Comparison of ENCODE assay signal across 11 mouse cellular contexts in genomic region chr3:152155296-152155948, GRCm38 (mm10). TPM values are rescaled to one million over a fixed set of nuclear protein-coding genes. Genes with fewer than 3 reads are reported as not detected.
DNase-seq lines count a peak whose midpoint lies in the region; ATAC-seq lines count a peak whose summit lies in the region.
"Had no signal": no experiment of that assay in that cellular context is flagged by ENCODE, and none has a peak within 500 bp of the region (broad histone marks: within the 10 kb centered on the region; RNA-seq: fewer than 3 reads in every experiment).

No protein-coding gene starts in this region.

- no peak overlapping the region for H3K9ac ChIP-seq in midbrain, embryonic 14.5 days (replicated peaks; ENCODE audit: low read length)
- no peak overlapping the region for H3K9ac ChIP-seq in midbrain, embryonic 15.5 days

- H3K4me3 ChIP-seq in midbrain, embryonic 14.5 days (replicated peaks; ENCODE audit: low read depth, low read length) = no peak overlapping the region
- H3K4me3 ChIP-seq in midbrain, embryonic 15.5 days = no peak overlapping the region

- no peak overlapping the region; the same call in 1 of the 2 replicates for H3K4me2 ChIP-seq in midbrain, embryonic 14.5 days (ENCODE audit: low read length)
- H3K4me2 ChIP-seq in midbrain, embryonic 15.5 days = no peak overlapping the region

- no peaks in the 10 kb centered on the region for H3K27me3 ChIP-seq in midbrain, embryonic 14.5 days (ENCODE audit: control insufficient read depth, insufficient read depth, low read length)
- 0 out of 2 replicates have a peak, but pooled peaks cover under 1% of the 10 kb centered on the region for H3K27me3 ChIP-seq in midbrain, embryonic 15.5 days (replicated peaks)

- intact Hi-C loops in left cerebral cortex, postnatal 10 days (cut with DNase I) = no loop called here

- 48% methylated on average over 11 of the region's 11 CpGs for WGBS in midbrain, embryonic 14.5 days
- WGBS in midbrain, embryonic 15.5 days = 45% methylated on average over 11 of the region's 11 CpGs

- no peak overlapping the region for H3K27ac ChIP-seq in midbrain, embryonic 14.5 days (replicated peaks; ENCODE audit: low read depth, low read length)
- no peak overlapping the region for H3K27ac ChIP-seq in midbrain, embryonic 15.5 days

- H3K9me3 ChIP-seq in midbrain, embryonic 14.5 days (ENCODE audit: control insufficient read depth, low read length) = no peaks in the 10 kb centered on the region
- H3K9me3 ChIP-seq in midbrain, embryonic 15.5 days = no peaks in the 10 kb centered on the region

- H3K4me1 ChIP-seq in midbrain, embryonic 14.5 days (ENCODE audit: control insufficient read depth, insufficient read depth, low read length) = no peaks in the 10 kb centered on the region
- no peaks in the 10 kb centered on the region for H3K4me1 ChIP-seq in midbrain, embryonic 15.5 days

- DNase-seq in frontal cortex, postnatal 10 days (ENCODE audit: low spot score in 2 of 2) = no peak
- peak; percentile 13 for DNase-seq in midbrain, embryonic 14.5 days
- DNase-seq in left cerebral cortex, postnatal 10 days (ENCODE audit: extremely low spot score in 1 of 2, low spot score in 2 of 2) = peak; percentile 44 to 47
- DNase-seq in right cerebral cortex, postnatal 4 days = peak; percentile 34
- DNase-seq in gastrocnemius, postnatal 4 days (ENCODE audit: low spot score in 2 of 2) = no peak
- DNase-seq: adrenal gland, postnatal 36 days; cerebellum, adult 2 months; kidney, postnatal 14 days had no signal

- H3K36me3 ChIP-seq in midbrain, embryonic 14.5 days (ENCODE audit: control insufficient read depth, insufficient read depth, low read length) = no peaks in the 10 kb centered on the region
- no peaks in the 10 kb centered on the region for H3K36me3 ChIP-seq in midbrain, embryonic 15.5 days (replicated peaks)

- ATAC-seq in frontal cortex, adult (ENCODE audit: low TSS enrichment) = peak; percentile 83
- no peak for ATAC-seq in midbrain, embryonic 14.5 days (ENCODE audit: low FRiP score, low TSS enrichment)
- ATAC-seq in midbrain, embryonic 15.5 days (replicated peaks) = no peak
- no peak for ATAC-seq in erythroblast, adult 5-6 weeks (replicated peaks; ENCODE audit: low FRiP score, poor library complexity, severe bottlenecking)

RNA-seq across cellular contexts. Expression of gene Gipc2, which starts 10.6 kb away (rescaled TPM):
- polyA plus RNA-seq in midbrain, embryonic 14.5 days (2014; fragmentation: Nextera tagmentation; extraction: Ambion mirVana) = 9.3 and 11.5 TPM in 2 replicates
- polyA plus RNA-seq in midbrain, embryonic 15.5 days (2015; fragmentation: Nextera tagmentation; extraction: Ambion mirVana) = 7.8 and 12.3 TPM in 2 replicates
- 1 to 10 TPM; 3.6 to 4.0 TPM for total RNA-seq in left cerebral cortex, postnatal 10 days (2021)
- total RNA-seq in erythroblast, adult 5-6 weeks (2015; ENCODE audit: low replicate concordance) = not detected in 2 replicates
- 2.4 and 4.7 TPM in 2 replicates for total RNA-seq in erythroblast, adult 5-6 weeks (2017; ENCODE audit: low replicate concordance)
- 1 to 10 TPM in 1 of 2 experiments, under 1 TPM in 1; 0.86 to 1.4 TPM for total RNA-seq in gastrocnemius, postnatal 4 days (2021)

RNA-seq across cellular contexts. Expression of gene Dnajb4, which starts 54.7 kb away (rescaled TPM):
- polyA plus RNA-seq in midbrain, embryonic 14.5 days (2014; fragmentation: Nextera tagmentation; extraction: Ambion mirVana) = 39.5 and 41.3 TPM in 2 replicates
- 40.0 and 41.0 TPM in 2 replicates for polyA plus RNA-seq in midbrain, embryonic 15.5 days (2015; fragmentation: Nextera tagmentation; extraction: Ambion mirVana)
- 10 to 100 TPM; 47.4 to 51.2 TPM for total RNA-seq in left cerebral cortex, postnatal 10 days (2021)
- 166 and 217 TPM in 2 replicates for total RNA-seq in erythroblast, adult 5-6 weeks (2015; ENCODE audit: low replicate concordance)
- 316 and 353 TPM in 2 replicates for total RNA-seq in erythroblast, adult 5-6 weeks (2017; ENCODE audit: low replicate concordance)
- 10 to 100 TPM; 65.3 to 87.7 TPM for total RNA-seq in gastrocnemius, postnatal 4 days (2021)

RNA-seq across cellular contexts. Expression of gene Fubp1, which starts 54.8 kb away (rescaled TPM):
- 219 and 279 TPM in 2 replicates for polyA plus RNA-seq in midbrain, embryonic 14.5 days (2014; fragmentation: Nextera tagmentation; extraction: Ambion mirVana)
- polyA plus RNA-seq in midbrain, embryonic 15.5 days (2015; fragmentation: Nextera tagmentation; extraction: Ambion mirVana) = 227 and 232 TPM in 2 replicates
- total RNA-seq in left cerebral cortex, postnatal 10 days (2021) = 100 to 1,000 TPM; 125 to 129 TPM
- 48.9 and 97.6 TPM in 2 replicates for total RNA-seq in erythroblast, adult 5-6 weeks (2015; ENCODE audit: low replicate concordance)
- total RNA-seq in erythroblast, adult 5-6 weeks (2017; ENCODE audit: low replicate concordance) = 108 and 142 TPM in 2 replicates
- total RNA-seq in gastrocnemius, postnatal 4 days (2021) = 100 to 1,000 TPM; 105 to 116 TPM

Comparison
In these comparisons a context has a peak if more than half of its experiments do, and no peak if none do; other contexts are left out.
1. DNase-seq: peak in midbrain, embryonic 14.5 days (single experiment), left cerebral cortex, postnatal 10 days (2 of 2) and right cerebral cortex, postnatal 4 days (single experiment); none in frontal cortex, postnatal 10 days (0 of 2) and gastrocnemius, postnatal 4 days (0 of 2).